Mouse (Mus musculus) thymus, adult 2 months (tissue): ENCODE data around the gene Stx4a. TPM values are rescaled to one million over a fixed set of nuclear protein-coding genes. Genes with fewer than 3 reads are reported as not detected.
"Not testable (repeated sequence)": the region's sequence is repeated elsewhere in the genome, so short reads cannot be mapped to it uniquely, and the experiment has no call there.

Experiments
- DNase-seq: peaks from one replicate; pipeline ENCODE4 v3.0.0; 2021
- H3K27ac ChIP-seq: fragments of 200-500 bp; 2 replicates; pipeline ENCODE4 v1.5.1; 2012; ENCODE audit warnings: low read length, control low read depth; ENCODE audit not compliant: control insufficient read depth, insufficient read depth
- H3K27me3 ChIP-seq: fragments of 200-500 bp; 2 replicates; pipeline ENCODE4 v1.6.1; 2012; ENCODE audit warnings: mild to moderate bottlenecking, low read length, moderate library complexity, mixed read lengths; ENCODE audit not compliant: control insufficient read depth, insufficient read depth
- H3K36me3 ChIP-seq: fragments of 200-500 bp; 2 replicates; pipeline ENCODE4 v1.6.1; 2012; ENCODE audit warnings: mild to moderate bottlenecking, low read length, moderate library complexity; ENCODE audit not compliant: control insufficient read depth, insufficient read depth
- H3K4me1 ChIP-seq: fragments of 200-500 bp; replicated peaks from 2 replicates; pipeline ENCODE4 v1.6.1; 2012; ENCODE audit warnings: low read length; ENCODE audit not compliant: control insufficient read depth, insufficient read depth
- H3K4me3 ChIP-seq: fragments of 200-500 bp; 2 replicates; pipeline ENCODE4 v1.5.1; 2012; ENCODE audit warnings: mild to moderate bottlenecking, low read length, control low read depth, moderate library complexity; ENCODE audit not compliant: control insufficient read depth, insufficient read depth
- CTCF ChIP-seq: fragments of 200-500 bp; IDR thresholded peaks from 2 replicates; pipeline ENCODE4 v1.5.1; 2012; ENCODE audit warnings: mild to moderate bottlenecking, control low read depth, low read length, moderate library complexity, borderline replicate concordance; ENCODE audit not compliant: control insufficient read depth, poor library complexity, insufficient read depth; ENCODE audit errors: extremely low read depth
- POLR2A ChIP-seq: fragments of 200-500 bp; IDR thresholded peaks from 2 replicates; pipeline ENCODE4 v1.6.1; 2012; ENCODE audit warnings: mild to moderate bottlenecking, low read length, control low read depth, moderate library complexity; ENCODE audit not compliant: control insufficient read depth, poor library complexity, insufficient read depth; ENCODE audit errors: extremely low read depth
- WGBS: fragments of 180-500 bp; shearing (Covaris S2); methylation state at CpG from one replicate; pipeline ENCODE4 v1.1.7; 2018; 5-methylcytosine and 5-hydroxymethylcytosine counted together
- polyA plus RNA-seq: library from polyadenylated mRNA; depleted of rRNA; stranded (reverse); fragments of >200 nt; gene quantifications from 2 replicates; pipeline ENCODE4 v1.2.3, GENCODE M21; 2012; rRNA removed

Gene Stx4a
- 76.1 and 93.3 TPM in 2 replicates for polyA plus RNA-seq

- TF ChIP-seq POLR2A (no peak), CTCF (no peak)
- Histone ChIP-seq H3K4me3 (no peak within 1 kb of the TSS), H3K36me3 (no peaks in the 10 kb centered on the region), H3K27me3 (no peaks in the 10 kb centered on the region), H3K27ac (no peak within 1 kb of the TSS), H3K4me1 (0 out of 2 replicates have a peak, but pooled peaks cover 2% of the 10 kb centered on the region)
- no peak for DNase-seq
- 34% methylated on average over 35 of the region's 38 CpGs for WGBS
These were observed at the start of gene Stx4a, which contains the start of gene Stx1b for GRCm38 (mm10) chr7:127824176-127824871. Stx4a (plus strand) TSS chr7:127824294. Stx1b (minus strand) TSS chr7:127824549.

DNA sequence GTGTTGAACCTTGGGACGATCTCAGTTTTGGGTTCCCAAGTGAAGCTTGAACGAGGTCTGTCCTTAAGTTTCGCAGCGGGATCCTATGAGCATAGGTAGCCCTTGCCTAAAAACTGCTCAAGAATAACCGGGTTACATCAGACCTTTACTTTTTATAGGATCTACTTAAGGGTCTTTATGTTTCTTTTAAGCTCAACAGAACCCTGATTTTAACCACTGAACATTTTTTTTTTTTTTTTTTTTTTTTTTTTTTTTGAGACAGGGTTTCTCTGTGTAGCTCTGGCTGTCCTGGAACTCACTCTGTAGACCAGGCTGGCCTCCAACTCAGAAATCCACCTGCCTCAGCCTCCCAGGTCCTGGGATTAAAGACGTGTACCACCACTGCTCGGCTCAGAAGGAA, 48.3 kb upstream of the Stx4a start:
- peaks cover 11% of the 10 kb centered on the region for H3K4me1 ChIP-seq
- not testable (repeated sequence) for H3K27me3 ChIP-seq
- 71% methylated on average over 7 of the region's 7 CpGs for WGBS

DNA sequence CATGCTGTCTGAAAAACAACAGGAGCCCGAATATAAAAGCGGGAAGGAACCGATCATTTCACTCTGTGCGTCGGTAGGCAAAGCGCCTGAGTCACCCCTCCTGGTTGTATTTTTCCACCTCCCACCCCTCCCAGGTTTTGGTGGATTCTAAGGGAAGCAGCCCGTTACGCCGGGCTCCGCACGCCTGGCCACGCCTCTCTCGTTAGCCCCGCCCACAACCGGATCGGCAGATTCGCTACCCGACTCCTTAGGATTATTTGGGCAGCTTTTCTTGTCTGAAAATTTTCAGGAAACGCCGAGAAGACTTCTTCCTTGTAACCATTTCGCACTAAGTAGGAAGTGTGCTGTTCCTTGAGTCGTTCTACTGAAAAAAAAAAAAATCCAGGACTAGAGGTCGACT, 47.7 kb upstream of the Stx4a start, which contains the start of gene Setd1a:
Setd1a (plus strand) TSS at position 245 of the 400 bp plus-strand sequence.
- peak within 1 kb of the TSS; percentile 75 for H3K27ac ChIP-seq
- under 1% methylated on average over 23 of the region's 23 CpGs for WGBS
- TF ChIP-seq POLR2A (no peak), CTCF (no peak)
- DNase-seq, result peak; percentile 82
- peak within 1 kb of the TSS; percentile 70 for H3K4me3 ChIP-seq
- H3K36me3 ChIP-seq, result peaks cover 14% of the 10 kb centered on the region
- no peaks in the 10 kb centered on the region for H3K27me3 ChIP-seq
- H3K4me1 ChIP-seq, result peaks cover 7% of the 10 kb centered on the region

More for the DNA sequence above, 48.3 kb upstream of the Stx4a start:
- not testable (repeated sequence) for H3K27ac ChIP-seq, H3K4me3 ChIP-seq, H3K36me3 ChIP-seq, DNase-seq

DNA sequence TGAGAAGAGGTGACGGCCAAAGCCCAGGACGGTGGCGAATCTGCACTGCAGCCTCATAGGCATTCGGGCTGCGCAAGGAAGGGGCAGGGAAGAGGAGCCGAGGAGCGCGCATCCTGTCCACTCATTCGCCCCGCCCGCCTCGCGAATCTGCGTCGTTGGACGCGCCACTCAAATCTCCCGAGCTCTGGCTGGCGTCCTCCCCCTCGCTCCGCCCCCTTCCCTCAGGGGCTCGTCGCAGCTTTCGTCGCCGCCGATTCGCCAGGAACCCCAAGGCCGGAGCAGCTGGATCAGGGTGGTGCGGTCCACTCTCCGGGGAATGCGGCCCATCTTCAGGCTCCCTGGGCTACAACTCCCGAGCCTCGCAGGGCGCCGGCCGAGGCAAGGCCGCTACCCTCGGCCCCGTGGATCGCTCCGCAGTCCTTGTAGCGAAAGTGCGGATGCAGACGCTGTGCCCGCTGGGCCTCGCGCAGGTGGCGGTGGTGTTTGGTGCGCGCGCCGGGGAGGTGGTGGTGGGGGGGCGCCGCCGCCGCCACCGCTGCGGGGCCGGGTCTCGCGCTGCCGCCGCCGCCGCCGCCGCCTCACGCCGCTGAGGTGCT, 47.1 kb upstream of the Stx4a start:
- TF ChIP-seq POLR2A, result peak; percentile 49; the same call in 1 of the 2 replicates
- TF ChIP-seq CTCF, result no peak
- Histone ChIP-seq H3K27me3 (no peaks in the 10 kb centered on the region), H3K4me1 (peaks cover 5% of the 10 kb centered on the region), H3K36me3 (peaks cover 20% of the 10 kb centered on the region), H3K27ac (peak overlapping the region; percentile 75), H3K4me3 (peak overlapping the region; percentile 70)
- WGBS, result under 1% methylated on average over 70 of the region's 70 CpGs
- peak; percentile 93 for DNase-seq

GRCm38 (mm10) chr7:127777474-127778266, 46.4 kb upstream of the Stx4a start:
- Histone ChIP-seq H3K4me3 (peak overlapping the region; percentile 70), H3K4me1 (peaks cover 5% of the 10 kb centered on the region), H3K36me3 (peaks cover 27% of the 10 kb centered on the region), H3K27ac (no peak overlapping the region), H3K27me3 (no peaks in the 10 kb centered on the region)
- 3% methylated on average over 66 of the region's 66 CpGs for WGBS
- TF ChIP-seq POLR2A, result no peak
- TF ChIP-seq CTCF, result no peak
- DNase-seq, result peak; percentile 54

DNA sequence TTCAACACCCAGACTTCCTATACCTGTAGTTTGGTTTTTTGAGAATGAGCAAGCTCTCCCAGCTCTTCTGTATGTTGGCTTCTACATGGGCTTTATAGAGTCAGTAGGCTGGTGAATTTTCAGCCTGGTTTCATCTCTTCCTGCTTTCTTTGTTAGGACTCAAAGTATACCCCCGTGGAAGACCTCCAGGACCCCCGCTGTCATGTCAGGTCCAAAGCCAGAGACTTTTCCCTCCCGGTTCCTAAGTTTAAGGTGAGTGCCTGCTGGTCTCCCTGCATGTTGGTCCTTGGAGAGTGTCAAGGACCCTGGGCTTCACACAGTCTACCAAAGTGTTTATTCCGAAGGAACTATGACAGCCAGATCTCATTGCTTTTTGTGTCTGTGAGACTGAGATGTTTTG, 45.7 kb upstream of the Stx4a start:
- Histone ChIP-seq H3K27me3 (no peaks in the 10 kb centered on the region), H3K4me3 (no peak overlapping the region), H3K27ac (no peak overlapping the region), H3K4me1 (peaks cover 5% of the 10 kb centered on the region), H3K36me3 (peaks cover 29% of the 10 kb centered on the region)
- TF ChIP-seq CTCF, result no peak
- TF ChIP-seq POLR2A, result no peak
- DNase-seq, result no peak
- whole genome bisulfite sequencing, result 83% methylated on average over 4 of the region's 4 CpGs
